Mouse (Mus musculus) heart, adult 2 months (tissue): ENCODE measurements around the gene Olfr297.

Experiments used
- CTCF ChIP-seq: fragments of 200-600 bp; IDR thresholded peaks from 2 replicates; pipeline ENCODE4 v1.8.1; 2022; ENCODE audit warnings: antibody characterized with exemption, mild to moderate bottlenecking, moderate library complexity
- EP300 ChIP-seq: fragments of 200-500 bp; IDR thresholded peaks from 2 replicates; pipeline ENCODE4 v1.6.1; 2011; ENCODE audit warnings: low read depth, low read length, control low read depth; ENCODE audit not compliant: insufficient read depth
- POLR2A ChIP-seq: fragments of 200-500 bp; IDR thresholded peaks from 2 replicates; pipeline ENCODE4 v1.6.1; 2011; ENCODE audit warnings: mild to moderate bottlenecking, low read depth, low read length, control low read depth; ENCODE audit not compliant: insufficient read depth

DNA sequence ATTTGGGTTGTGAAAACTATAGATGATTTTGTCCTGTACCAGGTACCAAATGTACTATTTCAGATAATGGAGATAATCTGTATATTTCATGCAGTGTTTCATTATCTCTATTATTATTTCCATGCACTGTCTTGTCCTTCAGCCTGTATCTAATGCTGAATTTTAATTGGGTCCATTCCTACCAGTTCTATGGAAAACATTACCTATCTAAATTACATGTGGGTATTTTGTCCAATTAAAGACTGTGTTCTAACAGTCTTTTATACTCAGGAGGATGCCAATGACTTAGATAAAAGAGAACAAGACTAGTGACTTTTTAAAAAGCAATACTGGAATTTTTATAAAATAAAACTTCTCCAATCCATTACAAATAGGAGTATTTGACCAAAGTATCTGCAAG is at the start of gene Olfr297:
- TF ChIP-seq CTCF (no peak), EP300 (no peak), POLR2A (no peak)
